Mouse (Mus musculus) cerebellum, postnatal 10 days (tissue): ENCODE measurements at regions not wholly inside any gene's neighbourhood (a gene's known extent, or its start where the extent isn't known, plus 50 kb on each side); places are given as distances from the start of the nearest gene placed in this dataset.
A peak's percentile ranks its signal among the peaks of the same experiment; 100 is the strongest.

Source experiments
- DNase-seq, 2 experiments: peaks; one replicate each; pipeline ENCODE4 v3.0.0; 2021; ENCODE audit warnings: mixed read lengths in 2 of 2

- no peak for DNase-seq
Observed at GRCm38 (mm10) chr14:73730796-73731195, 69.8 kb downstream of the Gm21750 start.

- peak in 1 of 2 experiments; percentile 9 for DNase-seq
Observed at GRCm38 (mm10) chr14:73732161-73732560, 71.1 kb downstream of the Gm21750 start.

DNA sequence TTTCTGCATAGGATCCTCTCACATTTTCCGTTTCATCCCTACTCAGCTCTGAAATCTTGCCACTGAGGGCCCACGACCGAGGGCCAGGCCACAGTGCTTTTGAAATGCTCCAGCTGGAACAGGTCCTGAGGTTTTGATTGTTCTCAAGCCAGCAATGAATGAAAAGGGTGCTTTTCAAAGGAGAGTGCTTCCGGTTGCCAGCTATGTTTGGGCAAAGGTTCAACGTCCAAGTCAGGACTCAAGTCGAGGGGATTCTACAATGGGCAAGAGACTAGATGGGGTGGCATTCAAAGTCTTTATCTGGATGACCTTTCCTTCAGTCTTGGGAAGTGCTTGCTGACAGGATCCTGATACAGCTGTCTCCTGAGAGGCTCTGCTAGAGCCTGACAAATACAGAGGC is 89.8 kb downstream of the Gm21750 start:
- DNase-seq = peak; percentile 6 to 22

DNA sequence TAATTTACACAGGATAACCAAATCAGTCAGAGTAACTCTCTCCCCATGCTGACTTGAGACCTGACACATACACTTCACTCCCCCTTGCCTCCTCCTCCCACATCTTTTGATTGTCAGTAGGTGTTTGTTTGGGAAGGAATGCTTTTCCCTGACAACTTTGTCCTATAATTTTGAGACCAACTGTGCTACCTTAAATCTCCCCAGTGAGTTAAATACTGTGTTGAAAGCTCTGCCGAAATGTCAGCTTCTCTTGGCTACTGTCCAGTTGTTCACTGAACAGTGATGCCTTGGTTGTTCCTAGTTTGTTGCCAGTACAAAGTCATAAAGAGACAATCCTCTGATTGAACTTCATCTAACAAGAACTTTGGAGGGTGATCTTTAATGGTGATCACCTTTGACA is 99.0 kb downstream of the Gm21750 start:
- DNase-seq = peak; percentile 16 to 45

GRCm38 (mm10) chr14:73772964-73773363 is 111.9 kb downstream of the Gm21750 start:
- no peak for DNase-seq

GRCm38 (mm10) chr14:73773810-73774209 is 112.8 kb downstream of the Gm21750 start:
- no peak for DNase-seq

DNA sequence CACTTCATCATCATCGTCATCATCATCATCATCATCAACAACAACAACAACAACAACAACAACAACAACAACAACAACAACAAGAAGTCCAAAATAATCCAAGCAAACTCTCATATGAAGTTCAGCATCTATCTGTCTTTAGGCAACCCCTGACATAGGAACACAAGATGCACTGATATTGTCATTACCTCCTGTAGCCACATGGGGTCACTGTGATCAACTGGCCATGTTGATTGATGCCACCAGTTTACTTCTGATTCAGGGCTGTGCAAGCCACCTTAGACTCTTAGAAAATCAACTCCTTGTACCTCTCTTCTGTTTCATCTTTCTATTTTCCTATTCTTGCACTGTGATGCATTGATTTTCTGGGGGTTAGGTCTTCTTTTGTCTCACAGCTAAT is 115.0 kb downstream of the Gm21750 start:
- DNase-seq = peak; percentile 76 to 81

GRCm38 (mm10) chr14:73807169-73807568 is 146.1 kb downstream of the Gm21750 start:
- DNase-seq = no peak

- DNase-seq = no peak
Observed at GRCm38 (mm10) chr14:73838890-73839289, 177.9 kb downstream of the Gm21750 start.

- no peak for DNase-seq
Observed at GRCm38 (mm10) chr14:73861782-73862181, 200.8 kb downstream of the Gm21750 start.

DNA sequence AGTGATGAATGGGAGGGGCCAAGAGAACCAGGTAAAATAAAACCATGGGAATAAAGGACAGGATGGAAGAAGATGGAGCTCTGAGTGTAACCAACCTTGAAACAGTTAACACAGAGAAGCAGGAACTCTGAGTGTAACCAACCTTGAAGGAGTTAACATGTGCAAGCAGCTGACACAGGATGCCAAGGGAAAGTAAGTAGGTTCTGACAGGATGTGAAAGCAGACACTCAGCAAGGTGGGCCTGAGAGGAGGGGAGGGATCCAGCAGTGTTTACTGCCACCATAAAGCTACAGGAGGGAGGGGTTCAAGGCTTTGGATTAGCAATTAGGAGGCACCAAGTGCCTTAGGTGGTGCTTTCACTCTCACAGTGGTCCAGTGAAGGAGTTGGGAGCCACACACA is 213.3 kb downstream of the Gm21750 start:
- DNase-seq = no peak

DNA sequence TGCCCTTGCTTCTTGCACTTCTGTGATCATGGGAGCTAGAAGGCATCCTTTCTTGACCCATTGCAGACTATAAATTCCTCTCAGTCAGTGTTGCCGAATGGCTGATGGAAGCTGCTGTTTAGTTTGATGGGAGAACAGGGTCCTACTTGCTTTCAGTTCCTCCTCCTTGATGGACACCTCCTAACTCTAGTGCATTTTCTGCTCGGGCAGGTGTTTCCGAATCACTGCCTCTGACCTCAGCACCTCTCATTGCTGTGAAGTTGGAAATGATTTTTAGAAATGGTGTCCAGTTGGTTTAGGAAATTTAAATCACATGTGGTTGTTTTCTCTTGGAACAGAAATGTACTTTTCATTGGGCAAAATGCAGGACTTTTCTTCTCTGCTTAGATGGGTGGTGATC is 214.9 kb downstream of the Gm21750 start:
- no peak for DNase-seq

DNA sequence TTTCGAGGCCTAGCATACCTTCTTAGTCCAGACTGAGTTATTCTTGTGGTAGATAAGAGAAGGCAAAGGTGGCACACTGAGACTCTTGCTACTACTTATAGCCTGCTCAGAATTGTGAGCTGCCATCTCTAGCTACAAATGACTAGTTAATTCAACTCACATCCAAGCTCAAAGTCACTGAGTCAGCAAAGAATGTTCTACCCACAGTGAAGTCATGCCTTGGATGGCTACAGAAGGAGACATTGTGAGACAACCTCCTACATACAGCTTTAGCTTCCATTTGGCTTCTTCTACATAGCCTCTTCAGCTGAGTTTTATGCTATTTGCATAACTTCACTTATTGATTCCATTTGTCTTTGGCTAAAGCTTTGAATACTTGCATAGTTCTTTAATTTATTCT is 217.2 kb downstream of the Gm21750 start:
- no peak for DNase-seq

- DNase-seq = no peak
Observed at GRCm38 (mm10) chr14:73878866-73879419, 217.9 kb downstream of the Gm21750 start.

GRCm38 (mm10) chr14:73891451-73891850 is 230.4 kb downstream of the Gm21750 start:
- DNase-seq = no peak

GRCm38 (mm10) chr14:73894844-73895243 is 233.8 kb downstream of the Gm21750 start:
- no peak for DNase-seq

- DNase-seq = no peak
Observed at GRCm38 (mm10) chr14:73895266-73895665, 234.2 kb downstream of the Gm21750 start.

DNA sequence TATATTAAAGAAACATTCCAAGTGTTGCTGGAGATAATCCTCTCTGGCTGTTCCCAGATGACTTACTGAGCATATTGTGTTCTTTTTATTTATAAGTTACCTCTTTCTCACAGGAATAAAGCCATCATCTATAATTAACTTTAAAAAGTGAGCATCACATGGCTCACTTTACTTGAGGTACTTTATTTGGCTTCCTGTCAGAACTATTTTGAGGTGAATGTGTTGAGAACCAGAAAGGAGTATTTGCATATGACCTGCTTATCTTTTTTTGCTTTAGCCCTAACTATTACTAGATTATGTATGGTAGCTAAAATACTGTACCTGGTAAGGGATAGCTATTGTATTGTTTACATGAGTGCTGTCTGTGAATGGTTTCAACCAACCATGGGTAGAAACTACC is 238.1 kb downstream of the Gm21750 start:
- no peak for DNase-seq

GRCm38 (mm10) chr14:73902085-73902713 is 241.2 kb downstream of the Gm21750 start:
- no peak for DNase-seq

DNA sequence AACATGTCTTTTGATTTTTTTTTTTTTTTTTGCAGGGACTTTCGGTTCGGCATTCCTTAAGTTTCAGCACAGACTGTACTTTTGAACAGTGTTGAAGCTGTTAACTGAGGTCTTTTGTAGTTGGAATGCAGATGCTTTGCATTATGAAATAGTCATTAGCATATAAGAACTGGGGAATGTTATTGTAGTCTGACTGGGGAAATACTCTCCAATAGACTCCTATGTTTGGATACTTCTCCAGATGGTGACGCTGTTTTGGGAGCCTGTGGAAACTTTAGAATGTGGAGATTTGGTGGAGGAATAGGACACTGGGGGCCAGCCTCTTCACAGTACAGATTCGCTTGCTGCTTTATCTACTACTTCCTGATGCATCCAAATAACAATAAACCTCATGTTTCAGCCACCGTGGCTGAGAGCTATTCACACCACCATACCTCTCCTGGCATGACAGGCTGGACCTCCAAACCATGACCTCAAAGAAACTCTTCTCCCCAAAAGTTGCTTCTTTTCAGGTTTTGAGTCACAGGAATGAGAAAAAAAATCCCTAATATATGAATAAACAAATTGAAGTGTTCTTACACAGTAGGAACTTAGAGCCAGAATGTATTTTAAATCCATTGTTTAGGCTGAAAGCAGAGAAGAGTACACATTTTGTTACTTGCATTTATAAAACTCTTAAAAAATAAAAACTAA is 252.9 kb downstream of the Gm21750 start:
- DNase-seq = no peak

DNA sequence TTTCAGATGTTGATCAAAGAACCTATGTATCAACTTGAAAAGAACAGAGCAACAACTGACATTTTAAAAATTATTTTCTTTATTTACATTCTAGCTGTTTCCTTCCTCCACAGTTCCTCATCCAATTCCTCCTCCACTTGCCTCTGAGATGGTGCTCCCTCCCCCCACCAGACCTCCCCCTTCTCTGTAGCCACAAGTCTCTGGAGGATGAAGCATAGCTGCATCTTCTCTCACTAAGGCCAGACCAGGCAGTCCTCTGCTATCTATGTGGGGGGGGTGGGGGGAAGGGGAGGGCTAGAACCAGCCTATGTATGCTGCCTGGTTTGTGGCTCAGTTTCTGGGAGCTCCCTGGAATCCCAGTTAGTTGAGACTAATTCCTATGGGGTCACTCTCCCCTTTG is 255.0 kb downstream of the Gm21750 start:
- no peak for DNase-seq

- no peak for DNase-seq
Observed at GRCm38 (mm10) chr14:73931095-73931494, 270.1 kb downstream of the Gm21750 start.

GRCm38 (mm10) chr14:73947316-73947715 is 286.3 kb downstream of the Gm21750 start:
- DNase-seq = no peak

GRCm38 (mm10) chr14:73952511-73952910 is 291.5 kb downstream of the Gm21750 start:
- DNase-seq = peak; percentile 9 to 12
